Mouse (Mus musculus) embryonic facial prominence, embryonic 10.5 days (tissue): ENCODE data around the gene Tmem86b. TPM values are rescaled to one million over a fixed set of nuclear protein-coding genes. Genes with fewer than 3 reads are reported as not detected.

Experiments
- DNase-seq: peaks from one replicate; pipeline ENCODE4 v3.0.0-alpha.2; 2017; ENCODE audit warnings: low spot score
- H3K27ac ChIP-seq: fragments of 300-500 bp; sonication (generic); replicated peaks from 2 replicates; pipeline ENCODE4 v1.5.1; 2016; ENCODE audit warnings: mild to moderate bottlenecking
- H3K27me3 ChIP-seq: fragments of 300-500 bp; sonication (generic); replicated peaks from 2 replicates; pipeline ENCODE4 v1.6.1; 2016; ENCODE audit warnings: low read depth, mild to moderate bottlenecking; ENCODE audit not compliant: poor library complexity, severe bottlenecking
- H3K36me3 ChIP-seq: fragments of 300-500 bp; sonication (generic); replicated peaks from 2 replicates; pipeline ENCODE4 v1.6.1; 2016; ENCODE audit warnings: mild to moderate bottlenecking, moderate library complexity
- H3K4me1 ChIP-seq: fragments of 300-500 bp; sonication (generic); 2 replicates; pipeline ENCODE4 v1.6.1; 2016
- H3K4me3 ChIP-seq: fragments of 300-500 bp; sonication (generic); 2 replicates; pipeline ENCODE4 v1.5.1; 2016; ENCODE audit warnings: mild to moderate bottlenecking, moderate library complexity
- H3K9me3 ChIP-seq: fragments of 300-500 bp; sonication (generic); 2 replicates; pipeline ENCODE4 v1.6.1; 2016; ENCODE audit warnings: mild to moderate bottlenecking
- WGBS: fragments of 180-500 bp; shearing (Covaris S2); methylation state at CpG from one replicate; pipeline ENCODE4 v1.1.7; 2016; 5-methylcytosine and 5-hydroxymethylcytosine counted together
- polyA plus RNA-seq: library from polyadenylated mRNA; unstranded; fragments of >200 nt; fragmentation: Nextera tagmentation; extraction: Ambion mirVana; gene quantifications from 2 replicates; pipeline ENCODE4 v1.2.1, GENCODE M21; 2016

The Tmem86b gene
- 1.9 and 2.1 TPM in 2 replicates for polyA plus RNA-seq

DNA sequence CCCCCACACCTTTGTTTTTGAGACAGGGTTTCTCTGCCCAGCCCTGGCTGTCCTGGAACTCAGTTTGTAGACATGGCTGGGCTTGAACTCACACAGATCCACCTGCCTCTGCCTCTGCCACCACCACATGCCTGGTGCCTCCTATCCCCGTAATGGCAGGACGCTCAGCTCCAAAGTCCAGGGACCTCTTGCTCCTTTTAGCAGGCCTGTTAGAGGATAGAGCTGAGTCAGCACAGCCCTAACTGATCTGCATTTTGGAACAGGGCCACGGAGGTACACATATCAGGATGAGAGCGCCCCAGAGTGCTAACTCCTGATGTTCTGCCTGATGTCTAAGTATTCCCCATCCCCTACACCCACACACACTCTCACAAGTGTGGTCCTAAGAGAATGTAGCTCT lies at the start of gene Tmem86b:
TSS of gene Tmem86b (minus strand) at position 392 of the 400 bp plus-strand sequence.
- Histone ChIP-seq H3K27me3 (no peaks in the 10 kb centered on the region), H3K4me3 (no peak within 1 kb of the TSS), H3K4me1 (no peaks in the 10 kb centered on the region), H3K27ac (no peak within 1 kb of the TSS), H3K36me3 (peaks cover 79% of the 10 kb centered on the region), H3K9me3 (no peaks in the 10 kb centered on the region)
- WGBS, result 91% methylated on average over 4 of the region's 4 CpGs
- no peak for DNase-seq

DNA sequence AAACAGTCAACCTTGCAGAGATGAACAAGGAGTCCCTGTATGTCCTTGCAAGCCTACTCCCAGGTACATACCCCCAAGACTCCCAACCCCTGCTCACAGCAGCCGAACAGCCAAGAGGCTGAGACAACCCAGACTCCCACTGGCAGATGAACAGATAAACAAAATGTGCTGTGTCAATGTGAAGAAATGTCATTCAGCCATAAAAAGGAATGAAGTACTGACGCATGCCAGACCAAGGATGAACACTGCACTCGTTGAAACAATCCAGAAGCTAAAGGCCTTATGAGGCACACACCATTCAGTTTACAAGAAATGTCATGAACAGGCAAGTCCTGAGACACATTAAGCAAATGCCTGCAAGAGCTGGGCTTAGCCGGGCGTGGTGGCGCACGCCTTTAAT lies 44.0 kb upstream of the Tmem86b start:
- H3K27ac ChIP-seq, result no peak overlapping the region
- 92% methylated on average over 7 of the region's 7 CpGs for WGBS
- H3K4me3 ChIP-seq, result no peak overlapping the region
- H3K4me1 ChIP-seq, result no peaks in the 10 kb centered on the region
- no peaks in the 10 kb centered on the region for H3K27me3 ChIP-seq
- no peaks in the 10 kb centered on the region for H3K9me3 ChIP-seq
- peaks cover 86% of the 10 kb centered on the region for H3K36me3 ChIP-seq
- no peak for DNase-seq

DNA sequence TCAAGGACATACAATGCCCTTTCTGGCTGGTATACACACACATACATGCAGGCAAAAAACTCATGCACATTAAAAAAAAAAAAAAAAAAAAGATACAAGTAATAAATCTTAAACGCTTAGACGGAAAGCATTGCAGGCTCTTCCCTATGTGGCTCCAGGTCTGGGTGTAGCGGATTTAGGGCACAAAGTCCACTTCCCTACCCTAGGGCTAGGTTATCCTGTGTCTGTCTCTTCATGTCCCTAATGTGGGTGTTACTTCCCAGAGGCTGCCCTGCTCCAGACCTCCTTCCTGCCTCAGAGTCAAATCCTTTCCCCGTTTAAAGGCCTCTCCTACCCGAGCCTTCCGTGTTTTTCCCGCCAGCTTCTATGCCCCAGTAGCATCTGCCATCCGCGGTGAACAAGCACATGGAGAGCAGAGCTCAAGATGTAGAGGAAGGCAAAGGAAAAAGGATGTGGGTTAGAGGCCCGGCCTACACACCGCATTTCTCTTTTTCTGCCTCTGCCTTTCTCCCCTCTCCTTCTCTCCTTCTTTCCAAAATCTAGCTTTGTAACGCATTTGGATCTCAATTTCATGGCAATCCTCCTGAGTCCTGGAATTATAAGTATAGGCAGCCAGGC lies 43.0 kb upstream of the Tmem86b start:
- no peak for DNase-seq
- WGBS, result 93% methylated on average over 12 of the region's 12 CpGs
- Histone ChIP-seq H3K4me3 (no peak overlapping the region), H3K27me3 (no peaks in the 10 kb centered on the region), H3K9me3 (no peaks in the 10 kb centered on the region), H3K4me1 (no peaks in the 10 kb centered on the region), H3K27ac (no peak overlapping the region), H3K36me3 (peaks cover 89% of the 10 kb centered on the region)

DNA sequence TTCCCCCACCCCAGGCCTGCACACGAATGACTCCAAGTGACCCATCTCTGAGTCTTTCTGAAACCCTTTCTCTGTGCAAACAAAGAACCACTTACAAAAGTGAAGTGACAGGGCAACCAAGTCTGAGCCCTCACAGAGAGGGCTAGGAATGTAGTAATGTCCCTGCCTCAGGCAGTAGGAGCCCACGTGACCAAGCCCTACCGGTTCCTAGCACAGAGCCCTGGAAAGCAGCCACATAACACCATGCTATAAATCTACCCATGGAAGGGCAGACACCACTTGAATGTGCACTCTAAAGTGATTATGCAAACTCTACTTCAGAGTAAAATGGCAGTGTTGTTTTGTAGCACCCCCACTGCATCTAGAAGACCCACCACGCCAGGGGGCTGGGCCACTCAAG lies 40.7 kb upstream of the Tmem86b start:
- no peak overlapping the region; the same call in 1 of the 2 replicates for H3K27ac ChIP-seq
- no peak overlapping the region for H3K4me3 ChIP-seq
- H3K9me3 ChIP-seq, result no peaks in the 10 kb centered on the region
- 50% methylated on average over 4 of the region's 4 CpGs for whole genome bisulfite sequencing
- H3K4me1 ChIP-seq, result no peaks in the 10 kb centered on the region
- no peak for DNase-seq
- H3K36me3 ChIP-seq, result peaks cover 94% of the 10 kb centered on the region
- no peaks in the 10 kb centered on the region for H3K27me3 ChIP-seq

DNA sequence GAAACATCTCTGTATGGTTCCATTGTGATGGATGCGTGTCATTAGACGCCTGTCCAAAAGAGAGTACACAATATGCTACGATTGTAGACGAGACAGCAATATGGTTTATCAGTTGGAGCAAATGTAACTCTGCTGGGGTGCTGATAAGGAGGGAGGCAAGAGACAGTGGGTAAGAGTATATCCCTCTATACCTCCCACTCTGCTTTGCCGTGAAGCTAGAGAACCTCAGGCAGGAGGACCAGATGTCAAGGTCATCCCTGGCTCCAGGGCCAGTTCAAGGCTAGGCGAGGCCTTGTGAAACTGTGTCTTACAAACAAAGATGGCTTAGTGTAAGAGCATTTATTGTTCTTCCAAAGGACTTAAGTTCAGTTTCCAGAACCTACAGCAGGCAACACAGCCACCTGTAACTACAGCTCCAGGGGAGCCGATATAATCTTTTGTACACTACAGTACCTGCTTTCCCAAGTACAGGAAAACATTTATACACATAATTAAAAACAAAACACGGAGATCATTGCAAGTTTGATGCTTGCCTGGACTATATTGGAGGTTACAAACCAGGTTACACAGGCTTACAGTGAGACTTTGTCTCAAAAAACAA lies 39.5 kb upstream of the Tmem86b start:
- Histone ChIP-seq H3K36me3 (peaks cover 97% of the 10 kb centered on the region), H3K27me3 (no peaks in the 10 kb centered on the region), H3K4me3 (no peak overlapping the region), H3K9me3 (no peaks in the 10 kb centered on the region), H3K4me1 (no peaks in the 10 kb centered on the region), H3K27ac (no peak overlapping the region)
- WGBS, result 90% methylated on average over 8 of the region's 8 CpGs
- no peak for DNase-seq

DNA sequence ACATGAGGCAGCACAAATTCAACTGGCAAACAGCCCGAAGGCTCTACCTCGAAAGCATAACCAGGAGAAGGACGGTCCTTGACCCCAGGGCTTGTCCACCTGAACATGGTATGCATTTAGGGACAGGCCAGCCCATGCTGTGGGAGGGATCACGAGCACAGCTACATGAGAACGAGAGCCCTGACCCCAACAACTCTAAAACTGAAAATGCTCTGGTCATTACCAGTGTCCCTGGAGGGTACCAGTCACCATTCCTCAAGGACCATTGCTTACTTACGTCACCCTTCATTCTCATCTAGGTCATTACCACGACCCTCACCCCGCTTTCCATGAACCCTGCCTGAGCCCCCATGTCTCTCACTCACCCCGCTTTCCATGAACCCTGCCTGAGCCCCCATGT lies 37.9 kb upstream of the Tmem86b start:
- no peaks in the 10 kb centered on the region for H3K9me3 ChIP-seq
- WGBS, result 94% methylated on average over 9 of the region's 9 CpGs
- H3K4me3 ChIP-seq, result no peak overlapping the region
- no peaks in the 10 kb centered on the region for H3K4me1 ChIP-seq
- no peak for DNase-seq
- H3K27ac ChIP-seq, result no peak overlapping the region
- peaks cover 96% of the 10 kb centered on the region for H3K36me3 ChIP-seq
- no peaks in the 10 kb centered on the region for H3K27me3 ChIP-seq

DNA sequence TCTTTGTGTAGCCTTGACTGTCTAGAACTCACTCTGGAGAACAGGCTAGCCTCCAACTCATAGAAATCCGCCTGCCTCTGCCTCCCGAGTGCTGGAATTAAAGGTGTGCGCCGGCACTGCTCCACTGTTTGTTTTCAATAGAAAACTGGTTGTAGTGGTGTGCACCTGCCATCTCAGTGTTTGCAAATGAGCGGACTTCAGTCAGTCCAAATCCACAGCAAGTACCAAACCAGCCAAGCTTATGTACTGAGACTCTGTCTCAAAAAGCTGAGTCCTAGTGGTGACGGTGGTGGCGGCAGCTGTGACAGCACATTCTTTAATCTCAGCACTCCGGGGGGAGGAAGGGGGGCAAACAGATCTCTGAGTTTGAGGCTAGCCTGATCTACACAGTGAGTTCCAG lies 37.3 kb upstream of the Tmem86b start:
- H3K9me3 ChIP-seq, result no peaks in the 10 kb centered on the region
- DNase-seq, result no peak
- no peaks in the 10 kb centered on the region for H3K4me1 ChIP-seq
- no peak overlapping the region for H3K4me3 ChIP-seq
- H3K36me3 ChIP-seq, result peaks cover 95% of the 10 kb centered on the region
- 96% methylated on average over 8 of the region's 8 CpGs for WGBS
- no peak overlapping the region for H3K27ac ChIP-seq
- H3K27me3 ChIP-seq, result no peaks in the 10 kb centered on the region

DNA sequence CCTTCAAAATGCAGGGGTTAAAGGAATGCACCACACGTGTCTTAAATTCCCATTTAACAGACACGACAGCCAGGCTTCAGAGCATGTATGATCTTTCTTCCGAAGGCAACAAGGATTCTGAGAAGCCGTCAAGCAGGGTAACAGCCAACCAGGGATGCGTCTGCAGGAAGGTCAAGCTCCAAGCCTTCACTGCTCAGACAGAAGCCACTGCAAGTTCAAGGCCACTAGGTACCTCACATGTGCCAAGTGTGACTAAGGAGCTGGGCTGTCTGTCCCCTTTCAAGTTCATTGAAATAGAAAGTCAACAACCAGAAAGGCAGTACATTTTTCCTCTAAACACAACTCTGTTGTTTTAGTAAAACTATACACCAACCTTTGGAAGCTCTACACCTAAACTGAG lies 35.6 kb upstream of the Tmem86b start:
- 93% methylated on average over 5 of the region's 5 CpGs for WGBS
- DNase-seq, result no peak
- H3K9me3 ChIP-seq, result no peaks in the 10 kb centered on the region
- no peak overlapping the region for H3K27ac ChIP-seq
- H3K4me1 ChIP-seq, result no peaks in the 10 kb centered on the region
- peaks cover 91% of the 10 kb centered on the region for H3K36me3 ChIP-seq
- no peaks in the 10 kb centered on the region for H3K27me3 ChIP-seq
- H3K4me3 ChIP-seq, result no peak overlapping the region

DNA sequence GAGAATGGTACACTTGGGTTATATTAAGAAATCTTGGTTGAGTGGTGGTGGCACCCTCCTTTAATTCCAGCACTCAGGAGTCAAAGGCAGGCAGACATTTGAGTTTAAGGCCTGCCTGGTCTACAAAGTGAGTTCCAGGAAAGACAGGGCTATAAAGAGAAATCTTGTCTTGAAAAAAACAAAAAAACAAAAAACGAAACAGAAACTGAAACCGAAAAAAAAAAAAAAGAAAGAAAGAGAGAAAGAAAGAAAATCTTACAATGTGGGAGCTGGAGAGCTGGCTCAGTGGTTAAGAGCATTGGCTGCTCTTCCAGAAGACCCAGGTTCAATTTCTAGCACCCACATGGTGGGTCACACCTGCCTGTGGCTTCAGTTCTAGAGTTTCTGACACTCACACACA lies 32.5 kb upstream of the Tmem86b start:
- Histone ChIP-seq H3K9me3 (no peaks in the 10 kb centered on the region), H3K27me3 (no peaks in the 10 kb centered on the region), H3K36me3 (peaks cover 75% of the 10 kb centered on the region), H3K4me1 (peaks cover 14% of the 10 kb centered on the region), H3K27ac (no peak overlapping the region), H3K4me3 (no peak overlapping the region)
- DNase-seq, result no peak
- 92% methylated on average over 2 of the region's 2 CpGs for WGBS

DNA sequence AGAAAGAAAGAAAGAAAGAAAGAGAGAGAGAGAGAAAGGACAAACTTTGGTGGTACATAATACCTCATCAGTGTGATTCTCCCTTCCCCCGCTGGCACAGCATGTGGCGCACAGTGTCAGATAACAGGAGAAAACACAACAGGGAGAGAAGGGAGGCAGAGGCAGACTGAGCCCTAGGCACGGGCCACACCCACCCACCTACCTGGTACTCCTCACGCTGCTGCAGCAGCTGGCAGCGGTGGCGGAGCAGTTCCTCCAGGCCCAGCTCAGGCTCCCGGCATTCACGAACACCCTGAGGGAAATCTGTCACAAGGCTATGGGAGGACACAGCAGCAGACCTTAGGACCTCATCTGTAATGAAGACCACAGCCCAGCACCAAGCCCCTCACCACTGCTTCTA lies 32.0 kb upstream of the Tmem86b start:
- Histone ChIP-seq H3K4me1 (peaks cover 14% of the 10 kb centered on the region), H3K36me3 (peaks cover 69% of the 10 kb centered on the region), H3K9me3 (no peaks in the 10 kb centered on the region), H3K27me3 (no peaks in the 10 kb centered on the region), H3K4me3 (no peak overlapping the region), H3K27ac (no peak overlapping the region)
- WGBS, result 69% methylated on average over 8 of the region's 8 CpGs
- DNase-seq, result no peak

DNA sequence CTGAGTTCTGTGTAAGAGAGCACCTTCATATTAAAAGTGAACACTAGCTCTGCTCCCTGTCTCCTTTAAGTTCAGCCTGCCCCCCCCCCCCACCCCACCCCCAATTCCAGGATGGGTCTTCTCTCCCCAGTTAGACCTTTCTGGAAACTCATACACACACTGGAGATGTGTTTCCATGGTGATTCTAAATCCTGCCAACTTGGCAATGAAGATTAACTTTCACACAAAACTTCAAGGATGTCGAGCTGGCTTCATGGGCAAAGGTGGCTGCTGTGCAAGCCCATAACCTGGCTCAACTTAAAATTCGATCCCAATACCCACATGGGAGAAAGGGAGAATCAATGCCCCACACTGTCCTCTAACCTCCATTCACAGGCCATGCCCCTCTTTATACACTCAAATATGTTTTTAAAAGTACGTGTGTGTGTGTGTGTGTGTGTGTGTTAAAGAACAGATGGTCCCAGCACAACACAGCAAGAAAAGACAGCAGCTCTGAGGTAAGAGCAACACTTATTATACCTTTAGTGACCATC lies 28.8 kb upstream of the Tmem86b start:
- Histone ChIP-seq H3K27ac (peak overlapping the region; percentile 95), H3K4me3 (peak overlapping the region; percentile 89), H3K9me3 (no peaks in the 10 kb centered on the region), H3K4me1 (peaks cover 38% of the 10 kb centered on the region), H3K36me3 (peaks cover 38% of the 10 kb centered on the region), H3K27me3 (no peaks in the 10 kb centered on the region)
- DNase-seq, result no peak
- WGBS, result 72% methylated on average over 3 of the region's 3 CpGs

DNA sequence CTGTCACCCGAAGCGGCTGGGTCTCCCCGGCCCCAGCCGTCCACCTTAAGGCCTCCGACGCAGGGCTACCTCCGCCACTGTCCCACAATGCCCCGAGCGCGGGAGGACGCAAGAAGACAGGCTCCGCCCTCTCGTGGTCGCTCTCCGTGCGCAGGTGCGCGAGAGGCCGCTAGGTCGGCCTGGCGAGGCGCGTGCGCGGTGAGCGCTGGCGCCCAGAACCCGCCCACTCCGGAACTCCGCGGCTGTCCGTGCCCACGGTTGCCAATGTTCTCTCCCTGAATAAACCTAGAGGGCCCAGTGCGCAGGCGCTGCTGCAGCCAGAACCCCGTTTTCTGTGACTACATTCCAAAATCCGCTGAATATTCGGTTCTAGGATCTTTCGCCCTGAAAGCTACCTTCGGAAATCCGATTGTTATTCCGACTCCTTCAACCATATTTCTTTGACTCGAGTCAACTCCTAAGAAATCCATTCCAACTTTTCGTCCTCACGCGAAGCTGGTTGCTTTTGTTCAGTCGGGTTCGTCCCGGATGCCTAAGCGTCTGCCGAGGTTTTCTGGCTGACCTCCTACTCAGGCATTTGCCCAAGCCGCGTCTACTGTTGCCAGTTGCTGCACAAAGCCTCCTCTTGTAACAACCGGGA lies 27.8 kb upstream of the Tmem86b start, which contains the start of gene Ppp6r1:
TSS of gene Ppp6r1 (minus strand) at position 108 of the 640 bp plus-strand sequence.
- no peaks in the 10 kb centered on the region for H3K27me3 ChIP-seq
- H3K27ac ChIP-seq, result peak within 1 kb of the TSS; percentile 95
- no peaks in the 10 kb centered on the region for H3K9me3 ChIP-seq
- peak; percentile 97 for DNase-seq
- peaks cover 31% of the 10 kb centered on the region for H3K36me3 ChIP-seq
- H3K4me3 ChIP-seq, result peak within 1 kb of the TSS; percentile 89
- WGBS, result under 1% methylated on average over 54 of the region's 54 CpGs
- H3K4me1 ChIP-seq, result peaks cover 41% of the 10 kb centered on the region
